Mouse (Mus musculus) heart, postnatal 0 days (tissue): Measurements from ENCODE around the gene Abi1. TPM values are rescaled to one million over a fixed set of nuclear protein-coding genes. Genes with fewer than 3 reads are reported as not detected.

ENCODE experiments used
- ATAC-seq: fragments of 200-750 bp; cut with Nextera tagmentation; 2 replicates; pipeline ENCODE4 v1.8.0; 2017; ENCODE audit warnings: low read depth, moderate number of reproducible peaks, moderate library complexity; ENCODE audit not compliant: insufficient read depth
- DNase-seq: peaks from one replicate; pipeline ENCODE4 v3.0.0-alpha.2; 2016; ENCODE audit warnings: low spot score
- H3K27ac ChIP-seq: fragments of 300-500 bp; sonication (generic); 2 replicates; pipeline ENCODE4 v1.5.1; 2014; ENCODE audit warnings: low read depth, mild to moderate bottlenecking
- H3K27me3 ChIP-seq: fragments of 300-500 bp; sonication (generic); 2 replicates; pipeline ENCODE4 v1.6.1; 2014; ENCODE audit warnings: low read length, mixed read lengths; ENCODE audit not compliant: control insufficient read depth, insufficient read depth
- H3K36me3 ChIP-seq: fragments of 300-500 bp; sonication (generic); replicated peaks from 2 replicates; pipeline ENCODE4 v1.6.1; 2014; ENCODE audit warnings: low read length, mixed read lengths; ENCODE audit not compliant: control insufficient read depth, insufficient read depth
- H3K4me1 ChIP-seq: fragments of 300-500 bp; sonication (generic); 2 replicates; pipeline ENCODE4 v1.6.1; 2014; ENCODE audit warnings: antibody characterized with exemption; ENCODE audit not compliant: control insufficient read depth, insufficient read depth
- H3K4me2 ChIP-seq: fragments of 300-500 bp; sonication (generic); 2 replicates; pipeline ENCODE4 v1.6.1; 2014; ENCODE audit warnings: low read depth, mild to moderate bottlenecking, low read length, moderate library complexity
- H3K4me3 ChIP-seq: fragments of 300-500 bp; sonication (generic); 2 replicates; pipeline ENCODE4 v1.5.1; 2014; ENCODE audit warnings: low read depth, low read length
- H3K9ac ChIP-seq: fragments of 300-500 bp; sonication (generic); replicated peaks from 2 replicates; pipeline ENCODE4 v1.6.1; 2014; ENCODE audit warnings: low read depth, low read length, mixed read lengths
- H3K9me3 ChIP-seq: fragments of 300-500 bp; sonication (generic); replicated peaks from 2 replicates; pipeline ENCODE4 v1.6.1; 2016; ENCODE audit warnings: low read length; ENCODE audit not compliant: control insufficient read depth
- CTCF ChIP-seq: IDR thresholded peaks from 2 replicates; pipeline ENCODE4 v1.5.1; 2016; ENCODE audit warnings: antibody characterized with exemption, control low read depth, low read depth
- EP300 ChIP-seq: IDR thresholded peaks from 2 replicates; pipeline ENCODE4 v1.6.1; 2016; ENCODE audit warnings: antibody characterized with exemption, low read depth
- WGBS: fragments of 180-500 bp; shearing (Covaris S2); extraction: QIAGEN DNeasy Blood & Tissue Kit; methylation state at CpG from one replicate; pipeline ENCODE4 v1.1.7; 2014; 5-methylcytosine and 5-hydroxymethylcytosine counted together
- polyA plus RNA-seq: library from polyadenylated mRNA; unstranded; fragments of >200 nt; fragmentation: Nextera tagmentation; extraction: Ambion mirVana; gene quantifications from 2 replicates; pipeline ENCODE4 v1.2.1, GENCODE M21; 2015
- total RNA-seq: library from RNA; depleted of rRNA; stranded (reverse); fragments of >200 nt; gene quantifications from 2 replicates; pipeline ENCODE4 v1.2.3, GENCODE M21; 2014; ENCODE audit warnings: low replicate concordance

The Abi1 gene
- total and polyA plus RNA-seq, 2 experiments from 2014 or later = 19.2 to 52.7 TPM

DNA sequence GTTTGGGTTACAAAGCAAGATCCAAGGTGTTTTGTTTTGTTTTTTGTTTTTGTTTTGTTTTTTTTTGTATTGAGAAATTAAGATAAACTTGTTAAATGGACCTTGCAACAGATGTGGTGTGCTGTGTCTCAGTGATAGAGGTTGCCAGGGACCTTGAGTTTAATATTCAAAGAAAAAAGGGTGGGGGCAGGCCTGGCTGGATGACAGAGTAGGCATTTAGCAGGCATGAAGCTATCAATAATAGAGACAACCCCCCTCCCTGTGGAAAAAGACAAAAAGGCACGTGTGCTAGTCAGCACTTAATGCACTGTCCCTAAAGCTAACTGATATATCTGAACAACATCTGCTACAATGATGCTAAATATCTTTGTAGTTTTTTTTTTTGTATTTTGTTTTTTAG lies 31.4 kb upstream of the Abi1 start:
- DNase-seq (no peak), ATAC-seq (no peak)
- Histone ChIP-seq H3K4me2 (no peak overlapping the region), H3K9ac (no peak overlapping the region), H3K36me3 (peaks cover 6% of the 10 kb centered on the region; the same call in 1 of the 2 replicates), H3K4me3 (no peak overlapping the region), H3K9me3 (no peaks in the 10 kb centered on the region), H3K4me1 (no peaks in the 10 kb centered on the region), H3K27ac (no peak overlapping the region), H3K27me3 (no peaks in the 10 kb centered on the region)
- TF ChIP-seq EP300 (no peak), CTCF (no peak)
- WGBS = 69% methylated on average over 1 of the region's 1 CpGs

DNA sequence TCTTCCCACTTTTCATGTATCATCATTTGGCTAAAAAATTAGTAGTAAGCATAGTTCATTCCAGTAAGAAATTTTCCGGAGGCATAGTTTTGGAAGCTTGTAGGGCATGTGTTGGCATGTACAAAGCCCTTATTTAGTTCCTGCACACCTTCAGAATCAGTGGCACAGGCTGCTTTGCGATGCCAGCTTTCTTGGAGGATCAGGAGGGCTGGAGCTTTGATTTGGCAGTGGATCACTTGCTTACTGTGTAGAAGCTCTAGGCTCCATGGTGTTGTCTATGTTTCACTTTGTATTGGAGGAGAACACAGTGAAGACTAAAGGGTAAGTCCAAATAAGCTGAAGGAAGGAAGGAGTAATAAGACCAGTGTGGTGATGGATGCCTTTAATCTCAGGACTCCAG lies 30.4 kb upstream of the Abi1 start:
- H3K27ac ChIP-seq = no peak overlapping the region
- no peaks in the 10 kb centered on the region for H3K4me1 ChIP-seq
- DNase-seq (no peak), ATAC-seq (no peak)
- no peak overlapping the region for H3K4me3 ChIP-seq
- WGBS = 94% methylated on average over 2 of the region's 2 CpGs
- no peaks in the 10 kb centered on the region for H3K9me3 ChIP-seq
- H3K27me3 ChIP-seq = no peaks in the 10 kb centered on the region
- H3K4me2 ChIP-seq = no peak overlapping the region
- H3K36me3 ChIP-seq = no peaks in the 10 kb centered on the region; the same call in 1 of the 2 replicates
- TF ChIP-seq EP300 (no peak), CTCF (no peak)
- H3K9ac ChIP-seq = no peak overlapping the region

DNA sequence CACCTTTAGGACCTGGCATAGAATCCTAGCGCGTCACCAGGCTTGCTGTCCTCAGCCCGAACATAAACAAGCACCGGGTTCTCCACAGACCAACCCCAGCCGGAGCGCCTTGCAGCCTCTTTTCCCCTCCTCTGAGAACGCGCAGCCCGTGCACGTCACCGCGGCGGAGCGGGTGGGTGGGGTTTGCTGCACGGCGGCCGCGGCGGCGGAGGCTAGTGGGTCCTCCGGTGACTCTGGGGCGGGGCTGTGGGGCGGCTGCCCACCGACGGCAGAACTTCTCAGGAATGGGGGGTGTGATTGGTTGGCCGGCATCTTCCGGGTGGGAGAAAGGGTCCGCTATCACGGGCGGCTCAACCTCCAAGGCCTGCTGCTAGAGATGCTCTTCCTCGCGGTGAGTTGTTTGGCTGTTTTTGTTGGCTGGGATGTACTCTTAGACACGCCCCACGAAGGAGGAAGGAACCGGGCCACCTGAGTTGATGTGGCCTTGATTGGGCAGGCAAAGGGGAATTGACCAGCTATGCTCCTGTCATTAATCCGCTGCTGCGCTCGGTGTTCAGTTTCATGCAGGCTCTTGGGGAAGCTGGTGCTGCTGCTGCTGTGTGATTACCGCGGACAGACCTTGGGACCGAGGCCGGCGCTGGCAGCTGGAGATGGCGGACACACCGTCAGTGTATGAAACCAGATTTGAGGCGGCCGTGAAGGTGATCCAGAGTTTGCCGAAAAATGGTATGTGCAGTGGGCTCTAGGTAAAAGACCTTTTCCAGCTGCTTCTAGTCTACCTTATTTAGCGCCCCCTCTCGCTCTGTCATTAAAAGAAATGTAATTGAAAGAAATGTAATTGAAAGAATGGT lies 29.1 kb upstream of the Abi1 start:
- Histone ChIP-seq H3K27ac (peak overlapping the region; percentile 98), H3K4me2 (peak overlapping the region; percentile 99), H3K9me3 (no peaks in the 10 kb centered on the region), H3K27me3 (no peaks in the 10 kb centered on the region), H3K9ac (peak overlapping the region; percentile 80), H3K4me1 (no peaks in the 10 kb centered on the region), H3K4me3 (peak overlapping the region; percentile 67), H3K36me3 (no peaks in the 10 kb centered on the region)
- DNase-seq (peak; percentile 86), ATAC-seq (peak; percentile 88)
- under 1% methylated on average over 47 of the region's 50 CpGs for WGBS
- TF ChIP-seq EP300 = no peak
- TF ChIP-seq CTCF = no peak

DNA sequence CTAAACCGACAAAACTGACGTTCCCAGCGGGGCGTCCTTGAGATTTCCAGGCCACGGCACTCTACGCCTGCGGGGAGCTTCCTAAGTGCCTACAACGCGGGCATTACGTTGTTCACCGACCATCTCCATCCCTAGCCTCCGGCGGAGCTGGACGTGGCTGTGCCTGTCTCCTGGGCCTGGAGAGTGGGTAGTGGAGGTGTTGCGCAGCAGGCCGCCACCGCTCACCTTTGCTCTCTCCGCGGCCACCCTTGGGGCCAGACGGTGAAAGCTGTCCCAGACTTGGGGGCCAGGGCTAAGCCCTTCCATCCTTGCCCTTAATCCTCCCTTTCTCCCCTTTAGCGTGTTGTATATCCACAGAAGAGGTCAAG lies 28.3 kb upstream of the Abi1 start:
- DNase-seq = no peak
- WGBS = 1% methylated on average over 21 of the region's 21 CpGs
- Histone ChIP-seq H3K9me3 (no peaks in the 10 kb centered on the region), H3K27me3 (no peaks in the 10 kb centered on the region), H3K36me3 (no peaks in the 10 kb centered on the region), H3K9ac (peak overlapping the region; percentile 80), H3K4me3 (peak overlapping the region; percentile 67), H3K4me1 (no peaks in the 10 kb centered on the region), H3K27ac (peak overlapping the region; percentile 98), H3K4me2 (peak overlapping the region; percentile 99)
- TF ChIP-seq CTCF (no peak), EP300 (no peak)
- ATAC-seq = peak; percentile 37

DNA sequence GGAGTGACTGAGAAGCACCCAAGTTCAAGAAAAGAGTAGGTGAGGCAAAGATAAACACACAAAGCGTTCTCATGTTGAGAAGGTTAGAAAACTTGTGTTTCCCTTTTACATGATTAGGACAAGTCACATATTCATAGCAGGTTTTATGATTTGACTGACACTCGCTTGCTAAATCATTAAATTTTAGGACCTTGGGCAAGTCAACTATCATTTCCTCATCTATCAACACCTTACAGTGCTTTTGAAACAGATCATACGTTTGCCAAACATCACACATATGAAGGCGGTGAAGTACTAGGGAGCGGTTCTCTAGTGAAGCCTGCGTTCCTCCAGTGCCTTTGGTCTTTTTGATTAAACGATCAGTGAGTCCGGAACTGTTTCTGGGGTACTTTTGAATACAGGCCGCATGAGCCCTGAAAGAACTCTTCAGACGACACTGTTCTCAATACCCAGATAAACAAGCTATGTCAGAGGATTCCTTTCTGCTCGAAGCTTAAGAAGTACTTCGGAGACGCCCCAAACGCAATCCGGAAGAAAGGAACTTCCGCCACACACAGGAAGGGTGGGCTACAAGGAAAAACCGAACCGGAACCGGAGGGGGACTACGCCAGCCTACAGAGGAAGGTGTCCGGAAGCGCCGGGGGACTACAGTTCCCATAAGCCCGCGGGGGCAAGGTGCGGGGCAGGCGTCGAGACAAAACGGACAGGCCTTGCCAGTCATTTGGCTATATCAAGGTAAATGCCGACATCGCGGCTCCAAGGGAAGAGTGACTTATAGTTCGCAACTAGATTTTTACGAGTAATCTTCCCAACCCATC lies 27.7 kb upstream of the Abi1 start, which contains the start of gene Acbd5:
Gene Acbd5, plus strand, starts transcription at position 616 of the 818 bp plus-strand sequence.
- peak within 1 kb of the TSS; percentile 98 for H3K27ac ChIP-seq
- no peaks in the 10 kb centered on the region for H3K9me3 ChIP-seq
- no peaks in the 10 kb centered on the region for H3K27me3 ChIP-seq
- H3K4me3 ChIP-seq = peak within 1 kb of the TSS; percentile 67
- H3K4me2 ChIP-seq = peak within 1 kb of the TSS; percentile 99
- H3K4me1 ChIP-seq = no peaks in the 10 kb centered on the region
- no peaks in the 10 kb centered on the region for H3K36me3 ChIP-seq
- peak; percentile 89 for TF ChIP-seq EP300
- no peak for TF ChIP-seq CTCF
- peak; percentile 96 for ATAC-seq
- 2% methylated on average over 34 of the region's 34 CpGs for WGBS
- peak; percentile 97 for DNase-seq
- peak within 1 kb of the TSS; percentile 80 for H3K9ac ChIP-seq
